Mouse (Mus musculus) kidney, embryonic 15.5 days (tissue): Measurements from ENCODE around the gene Tulp4. TPM values are rescaled to one million over a fixed set of nuclear protein-coding genes. Genes with fewer than 3 reads are reported as not detected.
"Not testable (repeated sequence)": the region's sequence is repeated elsewhere in the genome, so short reads cannot be mapped to it uniquely, and the experiment has no call there.

ENCODE experiments used
- ATAC-seq: fragments of 200-750 bp; cut with Nextera tagmentation; replicated peaks from 2 replicates; pipeline ENCODE4 v1.8.0; 2017; ENCODE audit warnings: moderate TSS enrichment; ENCODE audit not compliant: low FRiP score
- H3K27ac ChIP-seq: fragments of 300-500 bp; sonication (generic); 2 replicates; pipeline ENCODE4 v1.5.1; 2015; ENCODE audit warnings: mild to moderate bottlenecking, inconsistent platforms
- H3K27me3 ChIP-seq: fragments of 300-500 bp; sonication (generic); 2 replicates; pipeline ENCODE4 v1.6.1; 2015; ENCODE audit warnings: inconsistent platforms
- H3K36me3 ChIP-seq: fragments of 300-500 bp; sonication (generic); 2 replicates; pipeline ENCODE4 v1.6.1; 2015; ENCODE audit warnings: inconsistent platforms
- H3K4me1 ChIP-seq: fragments of 300-500 bp; sonication (generic); 2 replicates; pipeline ENCODE4 v1.6.1; 2015; ENCODE audit warnings: inconsistent platforms
- H3K4me2 ChIP-seq: fragments of 300-500 bp; sonication (generic); 2 replicates; pipeline ENCODE4 v1.6.1; 2015; ENCODE audit warnings: moderate library complexity, mild to moderate bottlenecking, inconsistent platforms
- H3K4me3 ChIP-seq: fragments of 300-500 bp; sonication (generic); replicated peaks from 2 replicates; pipeline ENCODE4 v1.5.1; 2015; ENCODE audit warnings: mild to moderate bottlenecking, inconsistent platforms
- H3K9ac ChIP-seq: fragments of 300-500 bp; sonication (generic); 2 replicates; pipeline ENCODE4 v1.6.1; 2015; ENCODE audit warnings: mild to moderate bottlenecking, inconsistent platforms
- H3K9me3 ChIP-seq: fragments of 300-500 bp; sonication (generic); replicated peaks from 2 replicates; pipeline ENCODE4 v1.6.1; 2016; ENCODE audit warnings: inconsistent platforms
- WGBS: fragments of 180-500 bp; shearing (Covaris S2); methylation state at CpG from one replicate; pipeline ENCODE4 v1.1.7; 2015; ENCODE audit warnings: mixed read lengths; 5-methylcytosine and 5-hydroxymethylcytosine counted together
- polyA plus RNA-seq: library from polyadenylated mRNA; unstranded; fragments of >200 nt; fragmentation: Nextera tagmentation; extraction: Ambion mirVana; gene quantifications from 2 replicates; pipeline ENCODE4 v1.2.1, GENCODE M21; 2015

Gene Tulp4
- polyA plus RNA-seq, 1 experiment from 2014 or later, result 75.0 TPM

GRCm38 (mm10) chr17:6197491-6197890, 91.3 kb downstream of the Tulp4 start:
- H3K27ac ChIP-seq, result no peak overlapping the region
- H3K9ac ChIP-seq, result no peak overlapping the region
- peaks cover 27% of the 10 kb centered on the region for H3K36me3 ChIP-seq
- H3K27me3 ChIP-seq, result no peaks in the 10 kb centered on the region
- no peaks in the 10 kb centered on the region for H3K4me1 ChIP-seq
- H3K9me3 ChIP-seq, result no peaks in the 10 kb centered on the region
- no peak overlapping the region for H3K4me3 ChIP-seq
- H3K4me2 ChIP-seq, result no peak overlapping the region
- 80% methylated on average over 7 of the region's 7 CpGs for WGBS
- no peak for ATAC-seq

GRCm38 (mm10) chr17:6198670-6199069, 92.4 kb downstream of the Tulp4 start:
- Histone ChIP-seq H3K4me3 (no peak overlapping the region), H3K4me2 (no peak overlapping the region), H3K9me3 (no peaks in the 10 kb centered on the region), H3K9ac (no peak overlapping the region), H3K27ac (no peak overlapping the region), H3K27me3 (no peaks in the 10 kb centered on the region), H3K4me1 (no peaks in the 10 kb centered on the region), H3K36me3 (peaks cover 36% of the 10 kb centered on the region)
- 79% methylated on average over 6 of the region's 6 CpGs for WGBS
- ATAC-seq, result no peak

- Histone ChIP-seq H3K9me3 (no peaks in the 10 kb centered on the region), H3K4me1 (no peaks in the 10 kb centered on the region), H3K27me3 (no peaks in the 10 kb centered on the region), H3K36me3 (peaks cover 41% of the 10 kb centered on the region), H3K9ac (no peak overlapping the region), H3K4me2 (no peak overlapping the region), H3K27ac (no peak overlapping the region), H3K4me3 (no peak overlapping the region)
- WGBS, result 37% methylated on average over 4 of the region's 4 CpGs
- ATAC-seq, result no peak
Observed at GRCm38 (mm10) chr17:6199166-6199565, 92.9 kb downstream of the Tulp4 start.

GRCm38 (mm10) chr17:6201522-6202250, 95.4 kb downstream of the Tulp4 start:
- H3K4me3 ChIP-seq, result no peak overlapping the region
- peaks cover 56% of the 10 kb centered on the region for H3K36me3 ChIP-seq
- 92% methylated on average over 14 of the region's 14 CpGs for WGBS

GRCm38 (mm10) chr17:6202389-6203110, 96.3 kb downstream of the Tulp4 start:
- Histone ChIP-seq H3K27me3 (no peaks in the 10 kb centered on the region), H3K36me3 (peaks cover 64% of the 10 kb centered on the region), H3K9ac (no peak overlapping the region), H3K9me3 (no peaks in the 10 kb centered on the region), H3K4me3 (no peak overlapping the region), H3K27ac (no peak overlapping the region), H3K4me2 (no peak overlapping the region), H3K4me1 (no peaks in the 10 kb centered on the region)
- ATAC-seq, result no peak
- WGBS, result 80% methylated on average over 14 of the region's 14 CpGs

More at GRCm38 (mm10) chr17:6201522-6202250, 95.4 kb downstream of the Tulp4 start:
- H3K4me2 ChIP-seq, result no peak overlapping the region
- H3K9ac ChIP-seq, result no peak overlapping the region
- no peaks in the 10 kb centered on the region for H3K9me3 ChIP-seq
- H3K4me1 ChIP-seq, result no peaks in the 10 kb centered on the region
- H3K27me3 ChIP-seq, result no peaks in the 10 kb centered on the region
- ATAC-seq, result no peak
- H3K27ac ChIP-seq, result no peak overlapping the region

- Histone ChIP-seq H3K4me2 (no peak overlapping the region), H3K9ac (no peak overlapping the region), H3K36me3 (peaks cover 69% of the 10 kb centered on the region), H3K4me3 (no peak overlapping the region), H3K9me3 (no peaks in the 10 kb centered on the region), H3K27me3 (no peaks in the 10 kb centered on the region), H3K27ac (no peak overlapping the region), H3K4me1 (no peaks in the 10 kb centered on the region)
- WGBS, result 85% methylated on average over 7 of the region's 7 CpGs
- ATAC-seq, result no peak
Observed at GRCm38 (mm10) chr17:6203126-6203525, 96.9 kb downstream of the Tulp4 start.

- no peaks in the 10 kb centered on the region for H3K4me1 ChIP-seq
Observed at GRCm38 (mm10) chr17:6203795-6204194, 97.6 kb downstream of the Tulp4 start.

GRCm38 (mm10) chr17:6211721-6212120, 105.5 kb downstream of the Tulp4 start:
- no peak for ATAC-seq
- 93% methylated on average over 1 of the region's 1 CpGs for WGBS

More at GRCm38 (mm10) chr17:6203795-6204194, 97.6 kb downstream of the Tulp4 start:
- ATAC-seq, result no peak
- Histone ChIP-seq H3K4me2 (no peak overlapping the region), H3K27ac (no peak overlapping the region), H3K4me3 (no peak overlapping the region), H3K9ac (no peak overlapping the region), H3K9me3 (no peaks in the 10 kb centered on the region), H3K36me3 (peaks cover 67% of the 10 kb centered on the region), H3K27me3 (no peaks in the 10 kb centered on the region)
- WGBS, result 48% methylated on average over 4 of the region's 4 CpGs

GRCm38 (mm10) chr17:6215640-6216039, 109.4 kb downstream of the Tulp4 start:
- Histone ChIP-seq H3K27ac (no peak overlapping the region), H3K4me2 (no peak overlapping the region), H3K36me3 (peaks cover 55% of the 10 kb centered on the region), H3K4me3 (no peak overlapping the region), H3K9me3 (no peaks in the 10 kb centered on the region), H3K4me1 (no peaks in the 10 kb centered on the region), H3K9ac (no peak overlapping the region), H3K27me3 (no peaks in the 10 kb centered on the region)
- no peak for ATAC-seq
- WGBS, result 92% methylated on average over 4 of the region's 4 CpGs

More at GRCm38 (mm10) chr17:6211721-6212120, 105.5 kb downstream of the Tulp4 start:
- H3K4me2 ChIP-seq, result no peak overlapping the region
- H3K4me3 ChIP-seq, result no peak overlapping the region
- no peaks in the 10 kb centered on the region for H3K9me3 ChIP-seq
- peaks cover 66% of the 10 kb centered on the region for H3K36me3 ChIP-seq
- H3K27me3 ChIP-seq, result no peaks in the 10 kb centered on the region
- H3K4me1 ChIP-seq, result no peaks in the 10 kb centered on the region
- H3K9ac ChIP-seq, result no peak overlapping the region
- no peak overlapping the region for H3K27ac ChIP-seq

- H3K27ac ChIP-seq, result no peak overlapping the region
- peaks cover 55% of the 10 kb centered on the region for H3K36me3 ChIP-seq
- no peak overlapping the region for H3K4me3 ChIP-seq
- H3K9ac ChIP-seq, result no peak overlapping the region
- no peaks in the 10 kb centered on the region for H3K27me3 ChIP-seq
- WGBS, result 93% methylated on average over 10 of the region's 10 CpGs
- H3K9me3 ChIP-seq, result no peaks in the 10 kb centered on the region
- no peak overlapping the region for H3K4me2 ChIP-seq
- ATAC-seq, result no peak
- H3K4me1 ChIP-seq, result no peaks in the 10 kb centered on the region
Observed at GRCm38 (mm10) chr17:6216514-6216913, 110.3 kb downstream of the Tulp4 start.

GRCm38 (mm10) chr17:6232633-6233032, 126.4 kb downstream of the Tulp4 start:
- not testable (repeated sequence) for H3K9me3 ChIP-seq, H3K4me1 ChIP-seq, H3K4me3 ChIP-seq, H3K27ac ChIP-seq, H3K9ac ChIP-seq, H3K27me3 ChIP-seq, H3K4me2 ChIP-seq, H3K36me3 ChIP-seq
- no CpG with 5 or more reads among the region's 7 CpGs for WGBS
- peak; percentile 43; the same call in 1 of the 2 replicates for ATAC-seq

- H3K4me2 ChIP-seq, H3K9me3 ChIP-seq, H3K27me3 ChIP-seq, H3K4me1 ChIP-seq, H3K36me3 ChIP-seq, ATAC-seq, H3K9ac ChIP-seq, H3K27ac ChIP-seq, H3K4me3 ChIP-seq: not testable (repeated sequence)
- WGBS, result 96% methylated on average over 1 of the region's 1 CpGs
Observed at GRCm38 (mm10) chr17:6251298-6251697, 145.1 kb downstream of the Tulp4 start.
